Mouse (Mus musculus): ENCODE data around the gene Rpl5. TPM values are rescaled to one million over a fixed set of nuclear protein-coding genes. Genes with fewer than 3 reads are reported as not detected.

The Rpl5 gene
- total and polyA plus RNA-seq, 3 experiments, result 12.5 to 31.4 (median 29.2) TPM

- Histone ChIP-seq H3K9ac (ENCODE audit: low read depth, low read length) (no peak overlapping the region), H3K4me1 (ENCODE audit: control insufficient read depth, insufficient read depth, low read length) (no peaks in the 10 kb centered on the region), H3K4me3 (no peak overlapping the region), H3K36me3 (ENCODE audit: control insufficient read depth, insufficient read depth, low read length) (no peaks in the 10 kb centered on the region), H3K27ac (no peak overlapping the region), H3K79me2 (replicated peaks; ENCODE audit: control insufficient read depth, insufficient read depth, low read length) (no peaks in the 10 kb centered on the region), H3K27me3 (ENCODE audit: control insufficient read depth, insufficient read depth, low read length) (no peaks in the 10 kb centered on the region)
- WGBS, result 45% methylated on average over 6 of the region's 6 CpGs
- intact Hi-C loops (cut with DNase I), result no loop called here
- DNase-seq, result no peak
- TF ChIP-seq EP300 (IDR thresholded peaks at IDR 0.05; ENCODE audit: insufficient read depth, low read depth, low read length), result no peak
- no peak for TF ChIP-seq POLR2A (IDR thresholded peaks at IDR 0.05; ENCODE audit: insufficient read depth, low read depth, low read length)
- no peak for TF ChIP-seq CTCF (IDR thresholded peaks at IDR 0.05)
These were observed 40.9 kb downstream of the Rpl5 start for GRCm38 (mm10) chr5:107941222-107941621.

GRCm38 (mm10) chr5:107942941-107943340, 42.6 kb downstream of the Rpl5 start:
- DNase-seq, result no peak
- H3K36me3 ChIP-seq (ENCODE audit: control insufficient read depth, insufficient read depth, low read length), result no peaks in the 10 kb centered on the region; the same call in 1 of the 2 replicates
- whole genome bisulfite sequencing, result 87% methylated on average over 1 of the region's 1 CpGs
- H3K27ac ChIP-seq, result no peak overlapping the region
- intact Hi-C loops (cut with DNase I), result no loop called here
- TF ChIP-seq EP300 (IDR thresholded peaks at IDR 0.05; ENCODE audit: insufficient read depth, low read depth, low read length), result no peak
- TF ChIP-seq CTCF (IDR thresholded peaks at IDR 0.05), result no peak
- TF ChIP-seq POLR2A (IDR thresholded peaks at IDR 0.05; ENCODE audit: insufficient read depth, low read depth, low read length), result no peak
- peaks cover 3% of the 10 kb centered on the region for H3K4me1 ChIP-seq (ENCODE audit: control insufficient read depth, insufficient read depth, low read length)
- no peaks in the 10 kb centered on the region for H3K27me3 ChIP-seq (ENCODE audit: control insufficient read depth, insufficient read depth, low read length)
- H3K4me3 ChIP-seq, result no peak overlapping the region
- H3K9ac ChIP-seq (ENCODE audit: low read depth, low read length), result no peak overlapping the region
- no peaks in the 10 kb centered on the region for H3K79me2 ChIP-seq (replicated peaks; ENCODE audit: control insufficient read depth, insufficient read depth, low read length)

DNA sequence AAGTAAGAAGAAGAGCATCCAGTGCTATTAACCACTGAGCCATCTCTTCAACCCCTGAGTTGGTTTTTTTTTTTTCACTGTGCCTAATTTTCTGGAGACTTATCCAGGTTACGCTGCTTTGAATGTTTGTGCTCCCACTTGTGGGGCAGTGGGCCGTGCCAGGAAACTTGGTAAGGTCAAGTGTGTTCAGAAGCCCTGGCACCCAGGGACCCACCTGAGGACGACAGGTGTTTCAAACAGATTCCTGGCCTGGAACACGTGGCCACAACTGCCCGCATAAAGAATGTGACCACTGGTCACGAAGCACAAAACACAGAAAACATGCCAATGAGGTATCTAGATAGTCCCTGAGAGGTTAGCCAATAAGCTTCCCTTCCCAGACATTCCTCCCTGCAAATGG, 43.2 kb downstream of the Rpl5 start:
- WGBS, result 83% methylated on average over 6 of the region's 6 CpGs
- Histone ChIP-seq H3K27me3 (ENCODE audit: control insufficient read depth, insufficient read depth, low read length) (no peaks in the 10 kb centered on the region), H3K4me3 (no peak overlapping the region), H3K36me3 (ENCODE audit: control insufficient read depth, insufficient read depth, low read length) (no peaks in the 10 kb centered on the region; the same call in 1 of the 2 replicates), H3K27ac (no peak overlapping the region), H3K4me1 (ENCODE audit: control insufficient read depth, insufficient read depth, low read length) (peaks cover 3% of the 10 kb centered on the region), H3K79me2 (replicated peaks; ENCODE audit: control insufficient read depth, insufficient read depth, low read length) (no peaks in the 10 kb centered on the region), H3K9ac (ENCODE audit: low read depth, low read length) (no peak overlapping the region)
- intact Hi-C loops (cut with DNase I), result no loop called here
- no peak for DNase-seq
- TF ChIP-seq CTCF (IDR thresholded peaks at IDR 0.05), result no peak
- no peak for TF ChIP-seq EP300 (IDR thresholded peaks at IDR 0.05; ENCODE audit: insufficient read depth, low read depth, low read length)
- TF ChIP-seq POLR2A (IDR thresholded peaks at IDR 0.05; ENCODE audit: insufficient read depth, low read depth, low read length), result no peak

- Histone ChIP-seq H3K27me3 (ENCODE audit: control insufficient read depth, insufficient read depth, low read length) (no peaks in the 10 kb centered on the region), H3K79me2 (replicated peaks; ENCODE audit: control insufficient read depth, insufficient read depth, low read length) (no peaks in the 10 kb centered on the region), H3K36me3 (ENCODE audit: control insufficient read depth, insufficient read depth, low read length) (no peaks in the 10 kb centered on the region; the same call in 1 of the 2 replicates), H3K27ac (no peak overlapping the region), H3K4me3 (no peak overlapping the region), H3K9ac (ENCODE audit: low read depth, low read length) (no peak overlapping the region), H3K4me1 (ENCODE audit: control insufficient read depth, insufficient read depth, low read length) (peaks cover 7% of the 10 kb centered on the region)
- DNase-seq, result no peak
- 55% methylated on average over 1 of the region's 1 CpGs for WGBS
- no peak for TF ChIP-seq CTCF (IDR thresholded peaks at IDR 0.05)
- no peak for TF ChIP-seq POLR2A (IDR thresholded peaks at IDR 0.05; ENCODE audit: insufficient read depth, low read depth, low read length)
- intact Hi-C loops (cut with DNase I), result no loop called here
These were observed 46.2 kb downstream of the Rpl5 start for GRCm38 (mm10) chr5:107946475-107946874.

GRCm38 (mm10) chr5:107947548-107947947, 47.2 kb downstream of the Rpl5 start:
- peak in 1 of 2 experiments; percentile 51 for DNase-seq
- intact Hi-C loops (cut with DNase I), result no loop called here
- Histone ChIP-seq H3K79me2 (replicated peaks; ENCODE audit: control insufficient read depth, insufficient read depth, low read length) (no peaks in the 10 kb centered on the region), H3K36me3 (ENCODE audit: control insufficient read depth, insufficient read depth, low read length) (no peaks in the 10 kb centered on the region; the same call in 1 of the 2 replicates), H3K9ac (ENCODE audit: low read depth, low read length) (no peak overlapping the region), H3K4me1 (ENCODE audit: control insufficient read depth, insufficient read depth, low read length) (peaks cover 7% of the 10 kb centered on the region), H3K4me3 (no peak overlapping the region), H3K27me3 (ENCODE audit: control insufficient read depth, insufficient read depth, low read length) (no peaks in the 10 kb centered on the region), H3K27ac (no peak overlapping the region; the same call in 1 of the 2 replicates)
- WGBS, result 24% methylated on average over 2 of the region's 2 CpGs
- TF ChIP-seq POLR2A (IDR thresholded peaks at IDR 0.05; ENCODE audit: insufficient read depth, low read depth, low read length) (no peak), EP300 (IDR thresholded peaks at IDR 0.05; ENCODE audit: insufficient read depth, low read depth, low read length) (no peak), CTCF (IDR thresholded peaks at IDR 0.05) (no peak)

DNA sequence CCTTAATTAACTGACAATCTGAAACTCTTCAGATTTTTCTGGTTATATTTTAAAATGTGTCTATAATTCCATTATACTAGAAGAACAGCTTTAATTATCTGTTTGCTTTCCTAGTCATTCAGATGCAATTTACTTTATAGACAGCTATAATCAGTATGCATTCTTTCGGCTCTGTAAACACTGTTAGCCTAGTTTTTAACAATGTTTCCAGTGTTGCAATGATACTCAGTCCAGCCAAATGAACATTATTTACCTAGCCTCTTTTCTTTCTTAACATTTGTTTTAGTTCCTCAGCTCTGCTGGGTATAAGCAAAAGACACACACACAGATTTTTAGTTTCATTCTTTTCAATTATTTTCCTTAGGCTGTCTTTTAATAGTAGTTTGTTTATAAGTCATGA, 48.6 kb downstream of the Rpl5 start:
- intact Hi-C loops (cut with DNase I), result no loop called here
- no peak for TF ChIP-seq POLR2A (IDR thresholded peaks at IDR 0.05; ENCODE audit: insufficient read depth, low read depth, low read length)
- H3K27ac ChIP-seq, result no peak overlapping the region

More for the DNA sequence above, 48.6 kb downstream of the Rpl5 start:
- Histone ChIP-seq H3K79me2 (replicated peaks; ENCODE audit: control insufficient read depth, insufficient read depth, low read length) (no peaks in the 10 kb centered on the region), H3K36me3 (ENCODE audit: control insufficient read depth, insufficient read depth, low read length) (no peaks in the 10 kb centered on the region; the same call in 1 of the 2 replicates), H3K27me3 (ENCODE audit: control insufficient read depth, insufficient read depth, low read length) (no peaks in the 10 kb centered on the region), H3K4me1 (ENCODE audit: control insufficient read depth, insufficient read depth, low read length) (peaks cover 7% of the 10 kb centered on the region), H3K9ac (ENCODE audit: low read depth, low read length) (no peak overlapping the region), H3K4me3 (no peak overlapping the region)
- WGBS, result 88% methylated on average over 1 of the region's 1 CpGs
- DNase-seq, result no peak

Measured in heart, adult 2 months (tissue).